In the genomic region with DNA sequence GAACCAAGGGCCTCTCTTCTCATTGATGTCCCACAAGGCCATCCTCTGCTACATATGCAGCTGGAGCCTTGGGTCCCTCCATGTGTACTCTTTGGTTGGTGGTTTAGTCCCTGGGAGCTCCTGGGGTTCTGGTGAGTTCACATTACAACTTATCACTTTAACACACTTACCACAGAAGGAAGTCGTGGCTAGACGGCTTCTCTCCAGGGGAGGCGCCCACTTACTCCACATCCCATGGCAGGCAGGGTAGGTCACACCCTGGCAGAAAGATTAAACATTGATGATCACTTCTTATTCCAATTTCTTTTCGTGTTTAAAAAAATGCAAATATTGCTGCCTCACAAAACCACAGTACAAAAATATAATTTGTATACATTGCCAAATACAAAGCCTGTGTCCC, we compare ENCODE assay signal across 28 mouse cellular contexts. TPM values are rescaled to one million over a fixed set of nuclear protein-coding genes. Genes with fewer than 3 reads are reported as not detected.
DNase-seq lines count a peak whose midpoint lies in the region; ATAC-seq and TF ChIP-seq lines count a peak whose summit lies in the region.
"Had no signal": no experiment of that assay in that cellular context is flagged by ENCODE, and none has a peak within 500 bp of the region (broad histone marks: within the 10 kb centered on the region; RNA-seq: fewer than 3 reads in every experiment).

No protein-coding gene starts in this region.

- peak; percentile 63 to 79 for TF ChIP-seq EP300 in MEL (IDR thresholded peaks at IDR 0.05; ENCODE audit: low read depth in 1 of 2, low read length in 2 of 2)

- peaks cover 0 to 24% of the 10 kb centered on the region in 2 experiments; a peak in 2 of 4 replicates for H3K36me3 ChIP-seq in MEL (ENCODE audit: control insufficient read depth in 1 of 2, insufficient read depth in 2 of 2, low read length in 2 of 2)
- no peaks in the 10 kb centered on the region for H3K36me3 ChIP-seq in liver, embryonic 13.5 days
- H3K36me3 ChIP-seq: embryonic facial prominence, embryonic 12.5 days; hindbrain, embryonic 10.5 days; kidney, embryonic 15.5 days; limb, embryonic 15.5 days; midbrain, embryonic 12.5 days had no signal

- 14% methylated on average over 4 of the region's 4 CpGs for WGBS in liver, embryonic 13.5 days (ENCODE audit: insufficient replicate concordance)

- ATAC-seq in erythroid progenitor cell, adult 5-6 weeks (replicated peaks; ENCODE audit: low FRiP score, poor library complexity, severe bottlenecking) = peak; percentile 75
- ATAC-seq in liver, embryonic 13.5 days (ENCODE audit: low read depth) = peak; percentile 61
- ATAC-seq in megakaryocyte-erythroid progenitor cell, adult 5-6 weeks (replicated peaks; ENCODE audit: low FRiP score, low TSS enrichment, poor library complexity, severe bottlenecking) = peak; percentile 82
- ATAC-seq: forebrain, embryonic 13.5 days; intestine, postnatal 0 days had no signal

- H3K4me3 ChIP-seq in MEL (ENCODE audit: control insufficient read depth in 1 of 2, insufficient read depth in 1 of 2, low read depth in 2 of 2, low read length in 2 of 2) = no peak overlapping the region
- no peak overlapping the region for H3K4me3 ChIP-seq in liver, embryonic 13.5 days (replicated peaks)
- H3K4me3 ChIP-seq: embryonic facial prominence, embryonic 12.5 days; erythroblast, embryonic 14.5 days; forebrain, embryonic 13.5 days; hindbrain, embryonic 10.5 days; kidney, embryonic 15.5 days; limb, embryonic 15.5 days; midbrain, embryonic 12.5 days had no signal

- peak; percentile 83 for DNase-seq in MEL (ENCODE audit: low read depth, low spot score)
- peak; percentile 3 for DNase-seq in liver, embryonic 13.5 days
- DNase-seq in cerebellum, adult 11-12 months = no peak
- DNase-seq in c-Kit-positive CD71-positive TER-119-positive erythroid progenitor cells, embryonic 14.5 days (ENCODE audit: low spot score) = no peak
- no peak for DNase-seq in urinary bladder, postnatal 25 days (ENCODE audit: low spot score)
- DNase-seq: adrenal gland, postnatal 14 days; B cell, adult 2 months; cerebellum, adult 11 months; cerebellum, postnatal 14 days; kidney, postnatal 4 days; left cerebral cortex, postnatal 4 days; lung, postnatal 4 days; thymus, adult 18-20 months; thymus, postnatal 36 days had no signal

- no peaks in the 10 kb centered on the region for H3K79me2 ChIP-seq in MEL (ENCODE audit: control insufficient read depth, insufficient read depth, low read length, poor library complexity)

- no peak overlapping the region for H3K27ac ChIP-seq in MEL (ENCODE audit: control insufficient read depth, low read depth, low read length)
- no peak overlapping the region for H3K27ac ChIP-seq in liver, embryonic 13.5 days
- H3K27ac ChIP-seq: embryonic facial prominence, embryonic 12.5 days; forebrain, embryonic 13.5 days; hindbrain, embryonic 10.5 days; kidney, embryonic 15.5 days; limb, embryonic 15.5 days; midbrain, embryonic 12.5 days had no signal

- no peaks in the 10 kb centered on the region for H3K27me3 ChIP-seq in MEL (ENCODE audit: control insufficient read depth in 1 of 2, insufficient read depth in 2 of 2, low read length in 2 of 2)
- H3K27me3 ChIP-seq in liver, embryonic 13.5 days = no peaks in the 10 kb centered on the region
- H3K27me3 ChIP-seq: embryonic facial prominence, embryonic 12.5 days; forebrain, embryonic 13.5 days; kidney, embryonic 15.5 days; limb, embryonic 15.5 days; midbrain, embryonic 12.5 days had no signal

- H3K9me3 ChIP-seq in MEL (replicated peaks; ENCODE audit: insufficient read depth, low read length) = no peaks in the 10 kb centered on the region
- H3K9me3 ChIP-seq in liver, embryonic 13.5 days (replicated peaks) = no peaks in the 10 kb centered on the region
- H3K9me3 ChIP-seq: embryonic facial prominence, embryonic 12.5 days; forebrain, embryonic 13.5 days; hindbrain, embryonic 10.5 days; kidney, embryonic 15.5 days; limb, embryonic 15.5 days; midbrain, embryonic 12.5 days had no signal

- TF ChIP-seq CTCF in MEL (IDR thresholded peaks at IDR 0.05 in 2 of 3, conservative IDR thresholded peaks at IDR 0.05 in 1 of 3; ENCODE audit: control insufficient read depth in 1 of 3, insufficient read depth in 1 of 3, low read depth in 2 of 3, low read length in 3 of 3, poor library complexity in 1 of 3, severe bottlenecking in 1 of 3) = no peak

- peaks cover 15 to 37% of the 10 kb centered on the region in 2 experiments for H3K4me1 ChIP-seq in MEL (ENCODE audit: control insufficient read depth in 1 of 2, insufficient read depth in 2 of 2, low read length in 2 of 2)
- peaks cover 27% of the 10 kb centered on the region for H3K4me1 ChIP-seq in liver, embryonic 13.5 days (replicated peaks)
- H3K4me1 ChIP-seq: embryonic facial prominence, embryonic 12.5 days; forebrain, embryonic 13.5 days; kidney, embryonic 15.5 days; limb, embryonic 15.5 days had no signal

- no peak for TF ChIP-seq RAD21 in MEL (IDR thresholded peaks at IDR 0.05; ENCODE audit: low read depth, low read length)

- no peak overlapping the region for H3K9ac ChIP-seq in MEL (ENCODE audit: control insufficient read depth, low read depth, low read length, poor library complexity, severe bottlenecking)
- no peak overlapping the region for H3K9ac ChIP-seq in liver, embryonic 13.5 days
- H3K9ac ChIP-seq: embryonic facial prominence, embryonic 12.5 days; forebrain, embryonic 13.5 days; kidney, embryonic 15.5 days; limb, embryonic 15.5 days; midbrain, embryonic 12.5 days had no signal

- TF ChIP-seq POLR2A in MEL (IDR thresholded peaks at IDR 0.05; ENCODE audit: control insufficient read depth in 1 of 2, insufficient read depth in 1 of 2, low read depth in 1 of 2, low read length in 2 of 2, poor library complexity in 1 of 2) = no peak

- H3K4me2 ChIP-seq in liver, embryonic 13.5 days = no peak overlapping the region
- H3K4me2 ChIP-seq: embryonic facial prominence, embryonic 12.5 days; forebrain, embryonic 13.5 days; heart, embryonic 11.5 days; kidney, embryonic 15.5 days; limb, embryonic 15.5 days; midbrain, embryonic 12.5 days had no signal

TF ChIP-seq in MEL, 35 proteins besides CTCF, POLR2A, EP300 and RAD21:
- TF ChIP-seq SIN3A (IDR thresholded peaks at IDR 0.05; ENCODE audit: low read length) (peak; percentile 43; the same call in 1 of the 2 replicates), BHLHE40 (IDR thresholded peaks at IDR 0.05; ENCODE audit: borderline replicate concordance, low read depth, low read length) (no peak), ZMIZ1 (IDR thresholded peaks at IDR 0.05; ENCODE audit: low read depth, low read length) (no peak), ELF1 (IDR thresholded peaks at IDR 0.05; ENCODE audit: low read depth, low read length) (no peak), JUND (IDR thresholded peaks at IDR 0.05; ENCODE audit: low read depth, low read length) (no peak), MEF2A (IDR thresholded peaks at IDR 0.05; ENCODE audit: extremely low read depth, insufficient replicate concordance, low read depth, low read length, poor library complexity, severe bottlenecking) (no peak), RCOR1 (IDR thresholded peaks at IDR 0.05; ENCODE audit: low read depth, low read length) (peak; percentile 48; the same call in 1 of the 2 replicates), UBTF (IDR thresholded peaks at IDR 0.05; ENCODE audit: borderline replicate concordance, insufficient read depth, low read depth, low read length) (no peak), GABPA (IDR thresholded peaks at IDR 0.05; ENCODE audit: low read depth, low read length) (no peak), MAZ (IDR thresholded peaks at IDR 0.05; ENCODE audit: low read depth, low read length) (no peak), MXI1 (IDR thresholded peaks at IDR 0.05; ENCODE audit: low read depth, low read length) (no peak), TAL1 (IDR thresholded peaks at IDR 0.05; ENCODE audit: low read length) (peak; percentile 50), MYB (IDR thresholded peaks at IDR 0.05; ENCODE audit: low read depth, low read length) (no peak), NRF1 (IDR thresholded peaks at IDR 0.05; ENCODE audit: insufficient read depth, low read depth, low read length, poor library complexity, severe bottlenecking) (no peak), GATA1 (IDR thresholded peaks at IDR 0.05; ENCODE audit: low read depth, low read length) (peak; percentile 39; the same call in 1 of the 2 replicates), NELFE (IDR thresholded peaks at IDR 0.05; ENCODE audit: low read depth, low read length) (no peak), USF1 (IDR thresholded peaks at IDR 0.05; ENCODE audit: low read depth, low read length) (no peak), ETS1 (IDR thresholded peaks at IDR 0.05; ENCODE audit: low read depth, low read length) (peak; percentile 49; the same call in 1 of the 2 replicates), TCF12 (IDR thresholded peaks at IDR 0.05; ENCODE audit: low read depth, low read length) (peak; percentile 75)

RNA-seq across cellular contexts. Expression of a gene that starts 23.8 kb away (rescaled TPM):
- total RNA-seq in MEL (2012; rRNA removed) = not detected in 2 replicates
- polyA plus RNA-seq in MEL (2012; ENCODE audit: insufficient read depth in 1 of 2, insufficient read length in 2 of 2, low read depth in 1 of 2, low replicate concordance in 2 of 2, missing spikeins in 1 of 2) = not detected
- total RNA-seq in erythroid progenitor cell, adult 5-6 weeks (2015; ENCODE audit: low replicate concordance) = not detected in 2 replicates
- not detected in 2 replicates for total RNA-seq in erythroid progenitor cell, adult 5-6 weeks (2017; ENCODE audit: low replicate concordance)
- 0.03 TPM in 1 of 2 replicates, not detected in the other for polyA plus RNA-seq in liver, embryonic 13.5 days (2015; fragmentation: Nextera tagmentation; extraction: Ambion mirVana)
- 0.13 TPM in 1 of 2 replicates, not detected in the other for total RNA-seq in megakaryocyte-erythroid progenitor cell, adult 5-6 weeks (2014; fragmentation: Nextera tagmentation)
- total RNA-seq in megakaryocyte-erythroid progenitor cell, adult 5-6 weeks (2017) = 0.19 TPM in 1 of 2 replicates, not detected in the other
- total RNA-seq: gastrocnemius, adult 8-10 months had no signal
- polyA plus RNA-seq: erythroblast, embryonic 14.5 days; heart, postnatal 0 days; small intestine, adult 2 months had no signal

Comparison
In these comparisons a context has a peak if more than half of its experiments do, and no peak if none do; other contexts are left out.
1. DNase-seq: peak in MEL (single experiment) and liver, embryonic 13.5 days (single experiment); none in cerebellum, adult 11-12 months (single experiment), c-Kit-positive CD71-positive TER-119-positive erythroid progenitor cells, embryonic 14.5 days (single experiment) and urinary bladder, postnatal 25 days (single experiment).
2. Peak in every context shown above with its lines, with median percentiles within 50 percentile points of each other: ATAC-seq.